Mouse (Mus musculus): Measurements from ENCODE around the gene Gm21119. TPM values are rescaled to one million over a fixed set of nuclear protein-coding genes. Genes with fewer than 3 reads are reported as not detected.
"Not testable (repeated sequence)": the region's sequence is repeated elsewhere in the genome, so short reads cannot be mapped to it uniquely, and the experiment has no call there.

Gene Gm21119
- total and polyA plus RNA-seq, 2 experiments from 2014 or later, result 0.19 to 0.21 TPM

GRCm38 (mm10) chr8:20643536-20643935 is 28.8 kb downstream of the Gm21119 start:
- H3K27ac ChIP-seq; H3K27me3 ChIP-seq (ENCODE audit: insufficient read depth, low read length); H3K36me3 ChIP-seq (ENCODE audit: insufficient read depth, low read length); ATAC-seq; DNase-seq (ENCODE audit: low spot score); H3K4me2 ChIP-seq (ENCODE audit: low read depth, low read length); H3K9ac ChIP-seq (replicated peaks; ENCODE audit: low read length); H3K4me3 ChIP-seq (ENCODE audit: low read length); H3K9me3 ChIP-seq (ENCODE audit: low read length); H3K4me1 ChIP-seq (ENCODE audit: insufficient read depth, low read length): not testable (repeated sequence)
- no CpG with 5 or more reads among the region's 1 CpGs for WGBS

GRCm38 (mm10) chr8:20652976-20653375 is 38.3 kb downstream of the Gm21119 start:
- H3K9me3 ChIP-seq (ENCODE audit: low read length); H3K27ac ChIP-seq; H3K4me2 ChIP-seq (ENCODE audit: low read depth, low read length); ATAC-seq; H3K27me3 ChIP-seq (ENCODE audit: insufficient read depth, low read length); H3K4me3 ChIP-seq (ENCODE audit: low read length); H3K9ac ChIP-seq (replicated peaks; ENCODE audit: low read length); DNase-seq (ENCODE audit: low spot score); H3K4me1 ChIP-seq (ENCODE audit: insufficient read depth, low read length); H3K36me3 ChIP-seq (ENCODE audit: insufficient read depth, low read length): not testable (repeated sequence)

DNA sequence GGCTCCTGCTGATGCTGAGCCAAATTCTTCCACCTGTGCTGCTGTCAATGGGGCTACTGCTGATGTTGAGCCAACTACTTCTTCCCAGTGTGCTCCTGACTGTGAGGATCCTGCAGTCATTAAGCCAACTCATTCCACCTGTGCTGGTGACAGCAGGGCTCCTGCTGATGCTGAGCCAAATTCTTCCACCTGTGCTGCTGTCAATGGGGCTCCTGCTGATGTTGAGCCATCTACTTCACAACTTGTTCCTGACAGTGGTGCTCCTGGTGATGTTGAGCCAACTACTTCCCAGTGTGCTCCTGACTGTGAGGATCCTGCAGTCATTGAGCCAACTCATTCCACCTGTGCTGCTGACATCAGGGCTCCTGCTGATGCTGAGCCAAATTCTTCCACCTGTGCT is 63.7 kb downstream of the Gm21119 start:
- H3K4me1 ChIP-seq (ENCODE audit: insufficient read depth, low read length); DNase-seq (ENCODE audit: low spot score); ATAC-seq; H3K4me2 ChIP-seq (ENCODE audit: low read depth, low read length); H3K9me3 ChIP-seq (ENCODE audit: low read length); H3K27ac ChIP-seq; H3K36me3 ChIP-seq (ENCODE audit: insufficient read depth, low read length); H3K27me3 ChIP-seq (ENCODE audit: insufficient read depth, low read length); H3K9ac ChIP-seq (replicated peaks; ENCODE audit: low read length); H3K4me3 ChIP-seq (ENCODE audit: low read length): not testable (repeated sequence)
